Mouse (Mus musculus) forebrain, embryonic 14.5 days (tissue): ENCODE measurements around the gene Ppip5k2. TPM values are rescaled to one million over a fixed set of nuclear protein-coding genes. Genes with fewer than 3 reads are reported as not detected.

Experiments used
- ATAC-seq: fragments of 200-750 bp; cut with Nextera tagmentation; 2 replicates; pipeline ENCODE4 v1.8.0; 2017; ENCODE audit warnings: mild to moderate bottlenecking, moderate library complexity
- DNase-seq: peaks from one replicate; pipeline ENCODE4 v3.0.0-alpha.2; 2015; ENCODE audit warnings: low spot score
- H3K27ac ChIP-seq: fragments of 300-500 bp; sonication (generic); 2 replicates; pipeline ENCODE4 v1.5.1; 2014; ENCODE audit warnings: low read depth, mild to moderate bottlenecking, control low read depth, low read length, moderate library complexity
- H3K27me3 ChIP-seq: fragments of 300-500 bp; sonication (generic); replicated peaks from 2 replicates; pipeline ENCODE4 v1.6.1; 2014; ENCODE audit warnings: low read length, control low read depth, mixed read lengths; ENCODE audit not compliant: control insufficient read depth, insufficient read depth
- H3K36me3 ChIP-seq: fragments of 300-500 bp; sonication (generic); 2 replicates; pipeline ENCODE4 v1.6.1; 2014; ENCODE audit warnings: low read length, control low read depth; ENCODE audit not compliant: control insufficient read depth, insufficient read depth
- H3K4me1 ChIP-seq: fragments of 300-500 bp; sonication (generic); 2 replicates; pipeline ENCODE4 v1.6.1; 2014; ENCODE audit warnings: antibody characterized with exemption, low read length, control low read depth; ENCODE audit not compliant: control insufficient read depth, insufficient read depth
- H3K4me2 ChIP-seq: fragments of 300-500 bp; sonication (generic); 2 replicates; pipeline ENCODE4 v1.6.1; 2014; ENCODE audit warnings: mild to moderate bottlenecking, control low read depth, low read length
- H3K4me3 ChIP-seq: fragments of 300-500 bp; sonication (generic); 2 replicates; pipeline ENCODE4 v1.5.1; 2014; ENCODE audit warnings: low read depth, low read length, control low read depth
- H3K9ac ChIP-seq: fragments of 300-500 bp; sonication (generic); 2 replicates; pipeline ENCODE4 v1.6.1; 2014; ENCODE audit warnings: mild to moderate bottlenecking, low read length, control low read depth, moderate library complexity
- H3K9me3 ChIP-seq: fragments of 300-500 bp; sonication (generic); replicated peaks from 2 replicates; pipeline ENCODE4 v1.6.1; 2016; ENCODE audit warnings: low read length, control low read depth, mixed read lengths; ENCODE audit not compliant: control insufficient read depth
- WGBS: fragments of 180-500 bp; shearing (Covaris S2); extraction: QIAGEN DNeasy Blood & Tissue Kit; methylation state at CpG from one replicate; pipeline ENCODE4 v1.1.7; 2014; 5-methylcytosine and 5-hydroxymethylcytosine counted together
- polyA plus RNA-seq: library from polyadenylated mRNA; unstranded; fragments of >200 nt; fragmentation: Nextera tagmentation; extraction: Ambion mirVana; gene quantifications from 2 replicates; pipeline ENCODE4 v1.2.1, GENCODE M21; 2014

Ppip5k2 gene
- polyA plus RNA-seq, 1 experiment from 2014 or later, result 37.9 TPM

- H3K4me3 ChIP-seq, result no peak overlapping the region
- no peaks in the 10 kb centered on the region for H3K9me3 ChIP-seq
- ATAC-seq (no peak), DNase-seq (no peak)
- H3K4me1 ChIP-seq, result no peaks in the 10 kb centered on the region
- 92% methylated on average over 11 of the region's 11 CpGs for WGBS
- no peaks in the 10 kb centered on the region for H3K27me3 ChIP-seq
- 0 out of 2 replicates have a peak, but pooled peaks cover 5% of the 10 kb centered on the region for H3K36me3 ChIP-seq
- no peak overlapping the region for H3K27ac ChIP-seq
- no peak overlapping the region for H3K4me2 ChIP-seq
- no peak overlapping the region for H3K9ac ChIP-seq
These were observed 15.6 kb upstream of the Ppip5k2 start for GRCm38 (mm10) chr1:97785685-97786393.

GRCm38 (mm10) chr1:97784928-97785327, 14.7 kb upstream of the Ppip5k2 start:
- H3K4me1 ChIP-seq, result no peaks in the 10 kb centered on the region
- DNase-seq, result no peak
- no peaks in the 10 kb centered on the region for H3K27me3 ChIP-seq
- no peak for ATAC-seq
- 0 out of 2 replicates have a peak, but pooled peaks cover 5% of the 10 kb centered on the region for H3K36me3 ChIP-seq
- no peak overlapping the region for H3K4me3 ChIP-seq
- no peak overlapping the region for H3K27ac ChIP-seq
- H3K9ac ChIP-seq, result no peak overlapping the region
- no peak overlapping the region for H3K4me2 ChIP-seq
- 75% methylated on average over 7 of the region's 7 CpGs for WGBS
- no peaks in the 10 kb centered on the region for H3K9me3 ChIP-seq

- Histone ChIP-seq H3K27me3 (no peaks in the 10 kb centered on the region), H3K9ac (no peak overlapping the region), H3K27ac (no peak overlapping the region), H3K36me3 (peaks cover 8% of the 10 kb centered on the region; the same call in 1 of the 2 replicates), H3K4me1 (no peaks in the 10 kb centered on the region), H3K9me3 (no peaks in the 10 kb centered on the region), H3K4me3 (no peak overlapping the region), H3K4me2 (no peak overlapping the region)
- no peak for ATAC-seq
- no peak for DNase-seq
- WGBS, result 98% methylated on average over 7 of the region's 7 CpGs
These were observed 11.5 kb upstream of the Ppip5k2 start for GRCm38 (mm10) chr1:97781674-97782073.

- no peak for ATAC-seq
- H3K27ac ChIP-seq, result no peak overlapping the region
These were observed 3.8 kb upstream of the Ppip5k2 start for GRCm38 (mm10) chr1:97773973-97774372.

GRCm38 (mm10) chr1:97773362-97773761, 3.2 kb upstream of the Ppip5k2 start:
- Histone ChIP-seq H3K27me3 (no peaks in the 10 kb centered on the region), H3K27ac (no peak overlapping the region), H3K9ac (no peak overlapping the region), H3K36me3 (peaks cover 6% of the 10 kb centered on the region; the same call in 1 of the 2 replicates), H3K4me2 (no peak overlapping the region), H3K4me3 (no peak overlapping the region), H3K9me3 (no peaks in the 10 kb centered on the region), H3K4me1 (0 out of 2 replicates have a peak, but pooled peaks cover 4% of the 10 kb centered on the region)
- 95% methylated on average over 6 of the region's 6 CpGs for WGBS
- ATAC-seq (no peak), DNase-seq (no peak)

More at GRCm38 (mm10) chr1:97773973-97774372, 3.8 kb upstream of the Ppip5k2 start:
- H3K36me3 ChIP-seq, result peaks cover 6% of the 10 kb centered on the region; the same call in 1 of the 2 replicates
- H3K9ac ChIP-seq, result no peak overlapping the region
- 96% methylated on average over 2 of the region's 2 CpGs for WGBS
- no peaks in the 10 kb centered on the region for H3K27me3 ChIP-seq
- DNase-seq, result no peak
- H3K4me1 ChIP-seq, result 0 out of 2 replicates have a peak, but pooled peaks cover 4% of the 10 kb centered on the region
- no peak overlapping the region for H3K4me3 ChIP-seq
- H3K9me3 ChIP-seq, result no peaks in the 10 kb centered on the region
- H3K4me2 ChIP-seq, result no peak overlapping the region

- no peak for ATAC-seq
- no peak for DNase-seq
- H3K9ac ChIP-seq, result no peak overlapping the region
- no peak overlapping the region for H3K4me2 ChIP-seq
- H3K27me3 ChIP-seq, result no peaks in the 10 kb centered on the region
- no peak overlapping the region for H3K27ac ChIP-seq
- H3K4me1 ChIP-seq, result peaks cover 17% of the 10 kb centered on the region
- H3K4me3 ChIP-seq, result no peak overlapping the region
- no peaks in the 10 kb centered on the region for H3K9me3 ChIP-seq
- WGBS, result 92% methylated on average over 5 of the region's 5 CpGs
- 0 out of 2 replicates have a peak, but pooled peaks cover 2% of the 10 kb centered on the region for H3K36me3 ChIP-seq
These were observed 1.5 kb upstream of the Ppip5k2 start for GRCm38 (mm10) chr1:97771727-97772126.

GRCm38 (mm10) chr1:97771118-97771517, 907 bp upstream of the Ppip5k2 start:
- H3K9me3 ChIP-seq, result no peaks in the 10 kb centered on the region
- DNase-seq, result no peak
- WGBS, result 62% methylated on average over 7 of the region's 7 CpGs
- 0 out of 2 replicates have a peak, but pooled peaks cover under 1% of the 10 kb centered on the region for H3K36me3 ChIP-seq
- peak overlapping the region; percentile 9; the same call in 1 of the 2 replicates for H3K4me3 ChIP-seq
- H3K9ac ChIP-seq, result no peak overlapping the region
- no peak for ATAC-seq
- peaks cover 17% of the 10 kb centered on the region for H3K4me1 ChIP-seq
- H3K27me3 ChIP-seq, result no peaks in the 10 kb centered on the region
- peak overlapping the region; percentile 66 for H3K4me2 ChIP-seq
- no peak overlapping the region for H3K27ac ChIP-seq

- Histone ChIP-seq H3K27ac (peak overlapping the region; percentile 80), H3K4me1 (peaks cover 17% of the 10 kb centered on the region), H3K4me2 (peak overlapping the region; percentile 68), H3K4me3 (peak overlapping the region; percentile 90), H3K9ac (peak overlapping the region; percentile 89), H3K36me3 (no peaks in the 10 kb centered on the region), H3K9me3 (no peaks in the 10 kb centered on the region), H3K27me3 (no peaks in the 10 kb centered on the region)
- DNase-seq (peak; percentile 24), ATAC-seq (peak; percentile 62)
- 0% methylated on average over 40 of the region's 40 CpGs for WGBS
These were observed 812 bp downstream of the Ppip5k2 start for GRCm38 (mm10) chr1:97769294-97769903.

GRCm38 (mm10) chr1:97768906-97769293, 1.3 kb downstream of the Ppip5k2 start:
- H3K27ac ChIP-seq, result peak overlapping the region; percentile 80; the same call in 1 of the 2 replicates
- H3K9ac ChIP-seq, result peak overlapping the region; percentile 89
- WGBS, result 9% methylated on average over 7 of the region's 7 CpGs
- peak overlapping the region; percentile 90 for H3K4me3 ChIP-seq
- DNase-seq (no peak), ATAC-seq (no peak)
- peak overlapping the region; percentile 68 for H3K4me2 ChIP-seq
- no peaks in the 10 kb centered on the region for H3K27me3 ChIP-seq
- no peaks in the 10 kb centered on the region for H3K9me3 ChIP-seq
- no peaks in the 10 kb centered on the region for H3K36me3 ChIP-seq
- peaks cover 17% of the 10 kb centered on the region for H3K4me1 ChIP-seq
